Mouse (Mus musculus) stomach, postnatal 0 days (tissue): ENCODE data around the gene Gm6793.

Experiments used
- CTCF ChIP-seq: IDR thresholded peaks from 2 replicates; pipeline ENCODE4 v1.5.1; 2016; ENCODE audit warnings: antibody characterized with exemption, low read depth, mild to moderate bottlenecking, moderate library complexity
- EP300 ChIP-seq: optimal IDR thresholded peaks from 2 replicates; pipeline ENCODE3; 2016; ENCODE audit warnings: antibody characterized with exemption

- TF ChIP-seq CTCF (no peak), EP300 (no peak)
These were observed 51.3 kb downstream of the Gm6793 start for GRCm38 (mm10) chr8:111963546-111963945.
